Mouse (Mus musculus) kidney, postnatal 0 days (tissue): Measurements from ENCODE around the gene Mboat1. TPM values are rescaled to one million over a fixed set of nuclear protein-coding genes. Genes with fewer than 3 reads are reported as not detected.
A peak's percentile ranks its signal among the peaks of the same experiment; 100 is the strongest.

ENCODE experiments used
- ATAC-seq: fragments of 200-750 bp; cut with Nextera tagmentation; replicated peaks from 2 replicates; pipeline ENCODE4 v1.8.0; 2017; ENCODE audit warnings: low read depth, moderate number of reproducible peaks, moderate TSS enrichment, moderate library complexity; ENCODE audit not compliant: low FRiP score
- DNase-seq: peaks from one replicate; pipeline ENCODE4 v3.0.0-alpha.2; 2016; ENCODE audit warnings: low spot score
- H3K27ac ChIP-seq: fragments of 300-500 bp; sonication (generic); 2 replicates; pipeline ENCODE4 v1.5.1; 2014; ENCODE audit warnings: mild to moderate bottlenecking
- H3K27me3 ChIP-seq: fragments of 300-500 bp; sonication (generic); 2 replicates; pipeline ENCODE4 v1.6.1; 2014; ENCODE audit warnings: low read length, mixed read lengths; ENCODE audit not compliant: insufficient read depth
- H3K36me3 ChIP-seq: fragments of 300-500 bp; sonication (generic); 2 replicates; pipeline ENCODE4 v1.6.1; 2014; ENCODE audit warnings: low read length, mixed read lengths; ENCODE audit not compliant: insufficient read depth
- H3K4me1 ChIP-seq: fragments of 300-500 bp; sonication (generic); replicated peaks from 2 replicates; pipeline ENCODE4 v1.6.1; 2014; ENCODE audit warnings: antibody characterized with exemption, low read length, mixed read lengths; ENCODE audit not compliant: insufficient read depth
- H3K4me2 ChIP-seq: fragments of 300-500 bp; sonication (generic); 2 replicates; pipeline ENCODE4 v1.6.1; 2014; ENCODE audit warnings: mild to moderate bottlenecking, low read length, moderate library complexity, mixed read lengths
- H3K4me3 ChIP-seq: fragments of 300-500 bp; sonication (generic); replicated peaks from 2 replicates; pipeline ENCODE4 v1.5.1; 2014; ENCODE audit warnings: low read depth, low read length
- H3K9ac ChIP-seq: fragments of 300-500 bp; sonication (generic); 2 replicates; pipeline ENCODE4 v1.6.1; 2014; ENCODE audit warnings: low read depth, low read length
- H3K9me3 ChIP-seq: fragments of 300-500 bp; sonication (generic); replicated peaks from 2 replicates; pipeline ENCODE4 v1.6.1; 2016; ENCODE audit warnings: low read length, inconsistent platforms, mixed read lengths
- CTCF ChIP-seq: IDR thresholded peaks from 2 replicates; pipeline ENCODE4 v1.5.1; 2016; ENCODE audit warnings: antibody characterized with exemption, low read depth, mild to moderate bottlenecking, moderate library complexity
- WGBS: fragments of 180-500 bp; shearing (Covaris S2); extraction: QIAGEN DNeasy Blood & Tissue Kit; methylation state at CpG from one replicate; pipeline ENCODE4 v1.1.7; 2014; 5-methylcytosine and 5-hydroxymethylcytosine counted together
- polyA plus RNA-seq: library from polyadenylated mRNA; unstranded; fragments of >200 nt; fragmentation: Nextera tagmentation; extraction: Ambion mirVana; gene quantifications from 2 replicates; pipeline ENCODE4 v1.2.1, GENCODE M21; 2015

Gene Mboat1
- polyA plus RNA-seq, 1 experiment from 2014 or later = 27.7 TPM

DNA sequence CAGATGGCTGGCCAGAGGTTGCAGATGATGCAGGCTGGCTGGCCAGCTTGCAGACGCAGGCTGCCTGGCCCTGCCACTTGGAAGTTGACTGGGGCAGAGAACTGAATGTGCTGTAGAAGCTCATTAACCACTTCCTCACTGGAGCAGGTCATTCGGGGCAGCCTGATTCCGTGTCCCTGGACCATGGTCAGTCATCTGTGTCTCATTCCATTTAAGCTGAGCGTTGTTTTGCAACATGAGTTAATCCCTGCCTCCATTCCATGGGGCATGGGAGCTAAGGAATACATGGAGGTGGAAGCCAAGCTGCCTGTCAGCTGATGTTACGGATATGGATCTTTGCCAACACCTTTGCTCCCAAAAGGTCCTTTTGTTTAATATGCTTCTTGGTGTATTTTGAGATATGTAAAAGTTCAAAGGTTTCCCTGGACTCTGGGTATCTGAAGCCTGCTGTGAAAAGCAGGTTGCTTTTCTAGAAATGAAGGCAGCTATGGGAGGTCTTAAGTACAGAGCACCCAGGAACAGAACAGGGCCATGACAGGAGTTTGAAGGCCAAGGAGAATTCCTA lies 114.1 kb downstream of the Mboat1 start:
- H3K4me1 ChIP-seq = peaks cover 6% of the 10 kb centered on the region; the same call in 1 of the 2 replicates
- H3K9me3 ChIP-seq = no peaks in the 10 kb centered on the region
- H3K27me3 ChIP-seq = no peaks in the 10 kb centered on the region
- DNase-seq = no peak
- H3K4me2 ChIP-seq = no peak overlapping the region
- no peaks in the 10 kb centered on the region for H3K36me3 ChIP-seq
- no peak overlapping the region for H3K4me3 ChIP-seq
- no peak for TF ChIP-seq CTCF
- ATAC-seq = peak; percentile 85
- H3K9ac ChIP-seq = no peak overlapping the region
- 34% methylated on average over 5 of the region's 5 CpGs for WGBS
- no peak overlapping the region for H3K27ac ChIP-seq

DNA sequence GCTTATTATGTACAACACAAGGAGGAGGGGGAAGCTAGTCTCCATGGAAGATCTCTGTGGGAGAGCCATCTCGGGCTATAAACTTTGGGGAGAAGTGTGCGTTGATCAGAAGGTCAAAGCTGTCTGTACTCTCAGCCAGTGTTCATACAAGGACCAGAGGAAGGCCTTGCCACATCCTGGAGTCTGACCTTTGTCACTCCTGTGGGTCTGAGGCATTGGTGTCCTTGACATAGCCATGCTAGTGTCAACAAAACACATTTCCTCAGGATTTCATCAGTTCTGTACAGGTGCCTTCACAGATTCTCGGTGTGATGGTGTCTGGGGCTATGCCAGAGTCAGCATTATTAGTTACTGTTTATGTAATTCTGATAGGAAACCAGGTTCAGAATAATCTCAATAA lies 115.1 kb downstream of the Mboat1 start:
- H3K4me2 ChIP-seq = no peak overlapping the region
- ATAC-seq (no peak), DNase-seq (no peak)
- H3K9ac ChIP-seq = no peak overlapping the region
- H3K4me1 ChIP-seq = peaks cover 6% of the 10 kb centered on the region; the same call in 1 of the 2 replicates
- H3K36me3 ChIP-seq = no peaks in the 10 kb centered on the region
- no peak for TF ChIP-seq CTCF
- H3K27me3 ChIP-seq = no peaks in the 10 kb centered on the region
- no peak overlapping the region for H3K4me3 ChIP-seq
- H3K27ac ChIP-seq = no peak overlapping the region
- H3K9me3 ChIP-seq = no peaks in the 10 kb centered on the region
- 63% methylated on average over 3 of the region's 3 CpGs for WGBS

DNA sequence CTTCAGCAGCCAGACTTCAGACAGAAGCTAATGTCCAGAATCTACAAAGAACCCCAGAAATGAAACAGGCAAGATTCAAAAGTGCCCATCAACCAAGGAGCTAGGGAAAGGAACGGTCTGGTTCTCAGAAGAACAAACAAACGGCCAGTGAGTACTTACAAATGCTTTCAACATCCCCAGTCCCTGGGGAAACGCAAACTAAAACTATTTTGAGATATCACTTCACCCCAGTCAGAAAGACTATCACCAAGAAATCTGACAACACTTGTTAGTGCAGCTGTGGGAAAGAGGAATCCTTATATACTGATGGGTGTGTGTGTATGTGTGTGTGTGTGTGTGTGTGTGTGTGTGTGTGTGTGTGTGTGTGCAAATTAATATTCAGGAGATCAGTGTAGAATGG lies 116.4 kb downstream of the Mboat1 start:
- no peak for DNase-seq
- no peak for ATAC-seq
- H3K9me3 ChIP-seq = no peaks in the 10 kb centered on the region
- WGBS = 49% methylated on average over 3 of the region's 3 CpGs
- H3K27ac ChIP-seq = no peak overlapping the region
- H3K27me3 ChIP-seq = no peaks in the 10 kb centered on the region
- H3K4me2 ChIP-seq = no peak overlapping the region
- no peak for TF ChIP-seq CTCF
- no peak overlapping the region for H3K9ac ChIP-seq
- no peak overlapping the region for H3K4me3 ChIP-seq
- H3K36me3 ChIP-seq = no peaks in the 10 kb centered on the region
- H3K4me1 ChIP-seq = peaks cover 6% of the 10 kb centered on the region; the same call in 1 of the 2 replicates

DNA sequence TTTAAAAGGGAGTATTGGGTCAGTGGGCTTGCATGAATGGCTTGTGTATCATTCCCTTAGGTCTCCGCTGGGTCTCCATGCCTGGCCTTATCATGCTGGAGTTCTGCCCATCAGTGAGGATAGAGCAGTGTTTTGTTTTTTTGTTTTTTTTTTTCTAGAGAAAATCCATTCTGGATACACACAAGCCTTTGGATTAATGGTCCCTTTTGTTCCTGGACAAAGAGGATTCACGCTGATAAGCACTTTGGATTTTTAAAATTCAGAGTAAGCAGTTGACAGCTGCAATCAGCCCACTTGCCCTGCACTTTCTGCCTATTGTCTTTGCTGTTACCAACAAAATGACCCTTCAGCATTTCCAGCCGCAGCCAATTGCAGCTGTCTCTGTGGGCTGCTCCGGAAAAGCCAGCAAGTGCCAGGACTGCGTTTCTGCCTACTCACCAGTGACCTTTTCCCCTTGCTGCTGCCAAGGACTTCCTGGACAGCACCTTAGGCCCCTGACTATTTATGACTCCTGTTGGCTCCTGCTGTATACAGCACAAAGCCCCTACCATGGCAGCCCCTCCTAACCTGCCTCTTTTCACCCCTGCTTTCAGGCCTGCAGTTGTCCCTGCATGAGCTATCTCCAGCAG lies 117.5 kb downstream of the Mboat1 start:
- 34% methylated on average over 5 of the region's 5 CpGs for WGBS
- no peak for TF ChIP-seq CTCF

DNA sequence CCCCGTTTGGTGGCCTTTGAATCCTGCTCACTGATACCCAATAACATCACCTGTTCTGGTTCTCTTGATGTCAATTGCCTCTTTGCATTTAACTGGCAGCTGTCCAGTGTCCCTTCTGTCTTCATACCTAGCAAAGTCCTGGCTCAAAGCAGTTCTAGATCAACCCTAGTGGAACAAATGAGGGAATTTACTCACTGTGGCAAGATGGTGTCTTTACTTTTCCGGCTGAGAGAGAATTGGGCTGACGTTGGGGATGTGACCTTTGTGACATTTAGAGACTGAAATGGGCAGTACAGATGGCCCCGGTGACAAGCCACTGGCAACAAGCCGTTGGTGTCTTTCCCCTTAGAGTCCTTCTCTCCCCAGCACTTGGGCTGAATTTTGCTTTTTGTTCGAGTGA lies 118.1 kb downstream of the Mboat1 start:
- TF ChIP-seq CTCF = no peak
- H3K9me3 ChIP-seq = no peaks in the 10 kb centered on the region
- H3K36me3 ChIP-seq = no peaks in the 10 kb centered on the region
- H3K27me3 ChIP-seq = no peaks in the 10 kb centered on the region
- H3K4me1 ChIP-seq = peaks cover 6% of the 10 kb centered on the region; the same call in 1 of the 2 replicates
- no peak overlapping the region for H3K4me3 ChIP-seq
- no peak overlapping the region for H3K9ac ChIP-seq
- ATAC-seq (no peak), DNase-seq (no peak)
- WGBS = 71% methylated on average over 6 of the region's 6 CpGs
- H3K4me2 ChIP-seq = no peak overlapping the region
- H3K27ac ChIP-seq = no peak overlapping the region

More for the DNA sequence above, 117.5 kb downstream of the Mboat1 start:
- Histone ChIP-seq H3K27me3 (no peaks in the 10 kb centered on the region), H3K9ac (no peak overlapping the region), H3K4me3 (no peak overlapping the region), H3K4me2 (no peak overlapping the region), H3K4me1 (peaks cover 6% of the 10 kb centered on the region; the same call in 1 of the 2 replicates), H3K27ac (no peak overlapping the region), H3K36me3 (no peaks in the 10 kb centered on the region), H3K9me3 (no peaks in the 10 kb centered on the region)
- ATAC-seq (no peak), DNase-seq (no peak)

DNA sequence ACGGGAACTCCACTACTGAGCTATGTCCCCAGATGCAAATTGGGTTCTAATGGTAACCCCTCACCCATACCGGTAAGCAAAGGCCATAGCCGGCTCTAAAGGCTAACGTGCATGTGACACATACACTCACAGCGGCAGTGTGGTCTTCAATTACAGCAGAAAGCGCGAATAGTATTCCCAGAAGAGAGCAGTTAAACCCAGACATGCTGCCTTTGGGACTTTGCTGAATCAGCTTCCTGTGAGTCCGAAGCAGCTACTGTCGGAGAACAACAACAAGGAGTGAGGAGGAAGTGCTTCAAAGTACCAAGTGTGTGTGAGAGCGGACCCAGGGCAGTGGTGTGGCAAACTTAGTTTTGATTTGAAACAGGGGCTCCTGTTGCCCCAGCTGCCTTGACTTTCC lies 122.5 kb downstream of the Mboat1 start:
- Histone ChIP-seq H3K9ac (no peak overlapping the region), H3K36me3 (no peaks in the 10 kb centered on the region), H3K4me3 (no peak overlapping the region), H3K9me3 (no peaks in the 10 kb centered on the region), H3K4me2 (peak overlapping the region; percentile 13; the same call in 1 of the 2 replicates), H3K27ac (no peak overlapping the region), H3K4me1 (0 out of 2 replicates have a peak, but pooled peaks cover 8% of the 10 kb centered on the region), H3K27me3 (no peaks in the 10 kb centered on the region)
- TF ChIP-seq CTCF = no peak
- no peak for DNase-seq
- no peak for ATAC-seq
- 49% methylated on average over 10 of the region's 10 CpGs for WGBS
